Mouse (Mus musculus) stomach, embryonic 16.5 days (tissue): ENCODE data around the gene Ptgis. TPM values are rescaled to one million over a fixed set of nuclear protein-coding genes. Genes with fewer than 3 reads are reported as not detected.

ENCODE experiments used
- ATAC-seq: fragments of 200-750 bp; cut with Nextera tagmentation; 2 replicates; pipeline ENCODE4 v1.8.0; 2017; ENCODE audit warnings: moderate number of reproducible peaks, moderate TSS enrichment; ENCODE audit not compliant: insufficient read depth, low FRiP score
- H3K27ac ChIP-seq: fragments of 300-500 bp; sonication (generic); 2 replicates; pipeline ENCODE4 v1.5.1; 2014; ENCODE audit warnings: low read length
- H3K27me3 ChIP-seq: fragments of 300-500 bp; sonication (generic); 2 replicates; pipeline ENCODE4 v1.6.1; 2014; ENCODE audit warnings: low read length, control low read depth, mixed read lengths; ENCODE audit not compliant: control insufficient read depth, insufficient read depth
- H3K36me3 ChIP-seq: fragments of 300-500 bp; sonication (generic); 2 replicates; pipeline ENCODE4 v1.6.1; 2014; ENCODE audit warnings: low read length; ENCODE audit not compliant: control insufficient read depth, insufficient read depth
- H3K4me1 ChIP-seq: fragments of 300-500 bp; sonication (generic); 2 replicates; pipeline ENCODE4 v1.6.1; 2014; ENCODE audit warnings: low read length, control low read depth, mixed read lengths; ENCODE audit not compliant: control insufficient read depth, insufficient read depth
- H3K4me2 ChIP-seq: fragments of 300-500 bp; sonication (generic); 2 replicates; pipeline ENCODE4 v1.6.1; 2014; ENCODE audit warnings: low read depth, low read length, mixed read lengths
- H3K4me3 ChIP-seq: fragments of 300-500 bp; sonication (generic); replicated peaks from 2 replicates; pipeline ENCODE4 v1.5.1; 2014; ENCODE audit warnings: mild to moderate bottlenecking, low read length
- H3K9ac ChIP-seq: fragments of 300-500 bp; sonication (generic); 2 replicates; pipeline ENCODE4 v1.6.1; 2014; ENCODE audit warnings: low read length
- H3K9me3 ChIP-seq: fragments of 300-500 bp; sonication (generic); replicated peaks from 2 replicates; pipeline ENCODE4 v1.6.1; 2016; ENCODE audit warnings: low read length, control low read depth; ENCODE audit not compliant: control insufficient read depth
- WGBS: fragments of 180-500 bp; shearing (Covaris S2); extraction: QIAGEN DNeasy Blood & Tissue Kit; methylation state at CpG from one replicate; pipeline ENCODE4 v1.1.7; 2014; 5-methylcytosine and 5-hydroxymethylcytosine counted together
- polyA plus RNA-seq: library from polyadenylated mRNA; unstranded; fragments of >200 nt; fragmentation: Nextera tagmentation; extraction: Ambion mirVana; gene quantifications from 2 replicates; pipeline ENCODE4 v1.2.1, GENCODE M21; 2015

Ptgis gene
- polyA plus RNA-seq, 1 experiment from 2014 or later, result 24.3 TPM

DNA sequence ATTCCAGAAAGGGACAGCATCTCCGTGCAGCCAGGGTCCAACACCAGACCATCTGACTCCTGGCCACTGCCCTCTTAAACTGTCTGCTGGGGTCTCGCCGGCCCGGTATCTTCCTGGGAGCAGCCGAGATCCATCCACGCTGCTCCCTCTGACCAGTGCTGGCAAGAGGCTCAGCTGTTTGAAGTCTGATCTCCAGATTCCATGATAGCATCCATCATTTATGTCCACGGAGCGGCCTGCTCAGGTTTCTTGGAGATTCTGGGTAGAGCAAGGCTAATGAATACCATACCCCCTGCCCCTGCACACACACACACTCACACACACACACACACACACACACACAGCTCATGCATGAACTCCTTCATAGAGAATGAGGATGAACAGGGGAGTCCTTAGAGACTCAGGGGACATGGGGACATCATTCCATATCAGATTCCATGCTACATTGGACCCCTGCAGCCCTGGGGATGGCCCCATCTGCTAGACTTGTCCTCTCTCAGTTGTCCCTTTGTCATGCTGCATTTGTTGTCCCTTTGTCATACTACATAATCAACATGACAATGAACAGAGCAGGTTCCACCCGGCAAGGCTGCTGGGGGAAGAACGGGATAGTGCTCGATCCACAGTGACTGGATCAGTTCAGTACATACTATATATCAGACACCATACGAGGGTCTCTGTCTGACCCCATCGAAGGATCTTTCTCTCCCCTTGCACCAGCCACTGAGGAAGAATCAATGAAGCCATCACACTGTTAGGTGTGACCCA is 41.6 kb downstream of the Ptgis start:
- no peak overlapping the region; the same call in 1 of the 2 replicates for H3K9ac ChIP-seq
- no peak for ATAC-seq
- WGBS, result 50% methylated on average over 13 of the region's 13 CpGs
- no peaks in the 10 kb centered on the region for H3K4me1 ChIP-seq
- no peaks in the 10 kb centered on the region for H3K9me3 ChIP-seq
- no peak overlapping the region for H3K4me3 ChIP-seq
- no peaks in the 10 kb centered on the region for H3K27me3 ChIP-seq
- no peaks in the 10 kb centered on the region for H3K36me3 ChIP-seq
- no peak overlapping the region for H3K4me2 ChIP-seq
- H3K27ac ChIP-seq, result no peak overlapping the region

DNA sequence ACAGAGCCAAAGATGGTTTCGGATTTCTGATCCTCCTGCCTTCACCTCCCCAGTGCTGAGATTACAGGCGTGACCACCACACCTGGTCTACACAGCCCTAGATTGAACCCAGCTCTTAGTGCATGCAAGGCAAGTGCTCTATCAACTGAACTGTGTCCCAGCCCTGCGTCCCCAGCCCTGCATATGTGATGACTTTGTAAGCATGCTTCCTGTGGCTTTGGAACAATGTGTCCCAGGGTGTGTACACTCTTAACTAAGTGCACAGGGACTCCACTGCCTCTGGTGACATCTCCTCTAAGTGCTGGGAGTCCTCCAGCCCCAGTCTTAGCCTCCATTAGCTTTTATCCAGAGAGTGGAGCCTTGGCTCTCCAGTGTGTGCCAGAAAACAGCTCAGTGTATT is 47.0 kb downstream of the Ptgis start:
- Histone ChIP-seq H3K27ac (no peak overlapping the region), H3K4me1 (peaks cover 16% of the 10 kb centered on the region), H3K27me3 (peaks cover 24% of the 10 kb centered on the region), H3K9ac (no peak overlapping the region), H3K36me3 (no peaks in the 10 kb centered on the region), H3K9me3 (no peaks in the 10 kb centered on the region), H3K4me3 (no peak overlapping the region), H3K4me2 (no peak overlapping the region)
- ATAC-seq, result no peak
- WGBS, result 76% methylated on average over 3 of the region's 3 CpGs

GRCm38 (mm10) chr2:167190076-167190399 is 50.4 kb downstream of the Ptgis start, which contains the start of gene Kcnb1:
Gene Kcnb1 (minus strand): TSS chr2:167190155.
- peak within 1 kb of the TSS; percentile 70 for H3K9ac ChIP-seq
- H3K4me3 ChIP-seq, result peak within 1 kb of the TSS; percentile 55
- peak; percentile 31; the same call in 1 of the 2 replicates for ATAC-seq
- H3K4me1 ChIP-seq, result peaks cover 21% of the 10 kb centered on the region
- H3K36me3 ChIP-seq, result no peaks in the 10 kb centered on the region
- under 1% methylated on average over 41 of the region's 41 CpGs for WGBS
- H3K27me3 ChIP-seq, result peaks cover 31% of the 10 kb centered on the region
- peak within 1 kb of the TSS; percentile 72 for H3K4me2 ChIP-seq
- H3K9me3 ChIP-seq, result no peaks in the 10 kb centered on the region
- peak within 1 kb of the TSS; percentile 62 for H3K27ac ChIP-seq

DNA sequence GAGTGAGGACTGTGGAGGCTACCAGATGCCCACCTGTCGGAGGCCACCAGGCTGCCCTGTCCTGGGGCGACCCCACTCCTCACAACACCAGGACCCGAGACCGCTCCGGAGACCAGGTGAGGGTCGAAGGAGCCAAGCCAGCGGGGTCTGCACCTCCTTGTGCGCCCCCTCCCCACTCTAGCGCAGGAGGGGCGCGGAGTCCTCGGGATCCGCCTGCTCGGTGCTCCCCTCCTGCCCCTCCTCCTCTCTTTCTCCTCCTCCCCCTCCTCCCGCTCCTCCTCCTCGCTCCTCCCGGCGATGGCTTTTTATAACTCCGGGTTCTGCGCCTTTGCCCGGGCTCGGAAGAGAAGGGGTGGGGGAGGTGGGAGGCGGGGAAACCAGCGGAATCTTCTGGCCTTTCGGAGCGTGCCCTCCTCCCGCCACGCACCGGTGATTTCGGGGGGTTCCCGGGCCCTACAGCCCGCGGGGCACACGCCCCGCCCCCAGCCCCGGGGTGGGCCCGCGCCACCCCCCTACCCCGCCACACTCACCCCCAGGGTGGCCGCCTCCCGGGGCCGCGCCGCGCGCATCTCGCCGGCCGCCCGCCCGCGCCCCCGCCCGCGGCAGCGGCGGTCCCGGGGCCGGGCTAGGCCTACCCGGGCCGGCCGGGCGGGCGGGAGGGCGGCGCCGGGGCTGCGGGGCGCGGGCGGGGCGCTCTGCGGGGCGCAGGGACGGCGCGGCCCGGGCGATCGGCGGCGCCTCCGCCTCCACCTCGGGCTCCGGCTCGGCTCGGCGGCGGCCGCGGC is 50.9 kb downstream of the Ptgis start:
- no peaks in the 10 kb centered on the region for H3K9me3 ChIP-seq
- peak; percentile 38; the same call in 1 of the 2 replicates for ATAC-seq
- peaks cover 31% of the 10 kb centered on the region for H3K27me3 ChIP-seq
- peak overlapping the region; percentile 70 for H3K9ac ChIP-seq
- H3K4me3 ChIP-seq, result peak overlapping the region; percentile 55
- whole genome bisulfite sequencing, result 1% methylated on average over 67 of the region's 91 CpGs
- H3K36me3 ChIP-seq, result no peaks in the 10 kb centered on the region
- H3K4me1 ChIP-seq, result peaks cover 21% of the 10 kb centered on the region
- peak overlapping the region; percentile 72 for H3K4me2 ChIP-seq
- H3K27ac ChIP-seq, result peak overlapping the region; percentile 62

DNA sequence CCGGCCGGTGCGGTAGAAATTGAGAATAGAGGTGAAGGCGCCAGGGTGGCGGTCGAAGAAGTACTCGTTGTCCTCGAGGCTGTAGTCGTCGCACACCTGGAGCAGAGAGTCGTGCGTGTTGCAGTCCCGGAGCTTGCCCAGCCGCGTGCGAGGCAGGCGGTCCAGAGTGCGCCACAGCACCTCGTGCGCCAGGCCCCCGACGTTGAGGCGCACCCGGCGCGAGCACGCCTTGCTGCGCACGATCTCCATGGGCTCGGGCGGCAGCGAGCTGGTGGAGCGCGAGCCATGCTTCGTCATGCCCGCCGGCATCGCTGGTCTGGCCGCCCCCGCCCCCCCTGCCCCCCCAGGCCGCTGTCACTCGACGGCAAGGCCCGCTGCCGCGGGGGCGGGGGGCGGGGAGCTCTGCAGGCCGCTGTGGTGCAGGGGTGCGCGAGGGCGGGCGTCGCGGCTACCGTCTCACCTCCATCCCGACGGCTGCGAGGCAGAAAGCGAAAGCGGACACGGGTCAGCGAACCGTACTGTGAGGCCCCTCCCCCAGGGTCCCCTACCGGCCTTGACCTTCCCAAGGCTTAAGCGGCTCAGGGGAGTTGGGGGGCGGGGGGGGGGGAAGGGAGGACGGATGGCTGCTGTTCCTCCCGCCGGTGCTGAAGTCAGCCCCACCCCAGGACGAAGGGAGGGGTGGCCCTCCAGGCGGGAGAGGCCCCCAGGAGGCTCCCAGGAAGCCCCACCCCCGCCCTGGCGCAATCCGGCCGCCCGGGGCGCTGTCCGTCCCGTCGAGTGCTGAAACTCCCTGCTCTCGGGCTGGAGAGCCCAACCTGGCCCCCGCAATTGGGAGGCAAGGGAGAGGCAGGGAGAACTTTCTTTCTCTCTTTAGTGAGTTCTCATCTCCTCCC is 51.8 kb downstream of the Ptgis start:
- Histone ChIP-seq H3K4me1 (peaks cover 21% of the 10 kb centered on the region), H3K4me3 (peak overlapping the region; percentile 55), H3K36me3 (no peaks in the 10 kb centered on the region), H3K9ac (peak overlapping the region; percentile 31; the same call in 1 of the 2 replicates), H3K4me2 (peak overlapping the region; percentile 72), H3K27me3 (peaks cover 31% of the 10 kb centered on the region), H3K9me3 (no peaks in the 10 kb centered on the region), H3K27ac (peak overlapping the region; percentile 62; the same call in 1 of the 2 replicates)
- peak; percentile 84; the same call in 1 of the 2 replicates for ATAC-seq
- 12% methylated on average over 66 of the region's 83 CpGs for WGBS

DNA sequence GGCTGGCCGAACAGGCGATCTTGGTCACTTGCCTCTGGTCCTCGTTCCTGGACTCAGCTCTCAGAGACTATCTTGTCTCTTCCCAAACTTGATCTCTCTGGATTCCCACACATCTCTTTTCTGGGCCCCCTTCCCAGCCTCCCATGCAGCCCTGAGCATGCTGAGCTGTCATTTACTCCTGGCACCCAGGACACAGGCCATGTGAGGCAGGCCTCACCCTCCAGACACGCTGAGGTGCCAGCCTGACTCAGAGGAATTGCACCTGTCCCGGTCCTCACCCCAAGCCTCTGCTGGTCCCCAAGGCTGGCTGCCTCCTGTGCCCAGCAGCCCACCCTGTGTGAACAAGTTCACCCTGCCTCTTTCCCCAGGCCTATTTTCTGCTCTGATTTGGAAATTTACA is 53.3 kb downstream of the Ptgis start:
- Histone ChIP-seq H3K4me3 (no peak overlapping the region), H3K36me3 (no peaks in the 10 kb centered on the region), H3K4me2 (no peak overlapping the region), H3K9me3 (no peaks in the 10 kb centered on the region), H3K9ac (no peak overlapping the region), H3K27me3 (peaks cover 31% of the 10 kb centered on the region), H3K27ac (no peak overlapping the region), H3K4me1 (peaks cover 21% of the 10 kb centered on the region)
- ATAC-seq, result no peak
- 68% methylated on average over 5 of the region's 5 CpGs for WGBS

- Histone ChIP-seq H3K36me3 (no peaks in the 10 kb centered on the region), H3K27me3 (peaks cover 31% of the 10 kb centered on the region), H3K4me1 (peaks cover 21% of the 10 kb centered on the region), H3K9me3 (no peaks in the 10 kb centered on the region), H3K4me2 (no peak overlapping the region), H3K9ac (no peak overlapping the region), H3K27ac (no peak overlapping the region), H3K4me3 (no peak overlapping the region)
- 46% methylated on average over 10 of the region's 10 CpGs for WGBS
- no peak for ATAC-seq
Observed at GRCm38 (mm10) chr2:167186544-167186943, 53.9 kb downstream of the Ptgis start.

- Histone ChIP-seq H3K4me3 (no peak overlapping the region), H3K4me2 (no peak overlapping the region), H3K9me3 (no peaks in the 10 kb centered on the region), H3K27me3 (peaks cover 29% of the 10 kb centered on the region), H3K36me3 (no peaks in the 10 kb centered on the region), H3K27ac (no peak overlapping the region), H3K4me1 (peaks cover 21% of the 10 kb centered on the region), H3K9ac (no peak overlapping the region)
- 52% methylated on average over 13 of the region's 13 CpGs for WGBS
- no peak for ATAC-seq
Observed at GRCm38 (mm10) chr2:167186003-167186402, 54.4 kb downstream of the Ptgis start.
